Mouse (Mus musculus): ENCODE results near the gene Metrnl. TPM values are rescaled to one million over a fixed set of nuclear protein-coding genes. Genes with fewer than 3 reads are reported as not detected.
A peak's percentile ranks its signal among the peaks of the same experiment; 100 is the strongest.

Metrnl gene
- polyA plus RNA-seq, 1 experiment from 2014 or later, result 62.4 TPM

DNA sequence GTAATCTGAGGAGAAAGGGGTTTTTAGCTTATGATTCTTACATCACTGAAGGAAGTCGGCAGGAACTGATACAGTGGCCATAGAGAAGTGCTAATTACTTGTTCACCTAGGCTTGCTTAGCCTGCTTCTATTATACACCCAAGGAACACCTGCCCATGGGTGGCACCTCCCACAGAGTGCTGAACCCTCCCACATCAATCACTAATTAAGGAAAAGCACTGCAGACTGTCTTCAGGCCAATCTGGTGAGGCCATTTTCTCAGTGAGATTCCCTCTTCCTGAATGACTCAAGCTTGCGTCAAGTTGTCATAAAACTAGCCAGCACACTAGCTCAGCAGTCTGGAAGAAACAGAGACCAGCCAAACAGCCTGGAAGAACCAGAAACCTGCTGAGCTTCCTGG, 21.8 kb upstream of the Metrnl start:
- ATAC-seq (ENCODE audit: low FRiP score, low TSS enrichment) (peak; percentile 76), DNase-seq (ENCODE audit: low spot score) (no peak)
- Histone ChIP-seq H3K4me3 (ENCODE audit: low read depth, low read length) (no peak overlapping the region), H3K9me3 (ENCODE audit: control insufficient read depth, low read length) (no peaks in the 10 kb centered on the region), H3K27me3 (ENCODE audit: control insufficient read depth, insufficient read depth, low read length) (no peaks in the 10 kb centered on the region), H3K4me2 (replicated peaks; ENCODE audit: low read depth) (no peak overlapping the region), H3K9ac (ENCODE audit: low read length) (no peak overlapping the region), H3K4me1 (replicated peaks; ENCODE audit: control insufficient read depth, insufficient read depth) (no peaks in the 10 kb centered on the region), H3K27ac (replicated peaks) (no peak overlapping the region), H3K36me3 (ENCODE audit: control insufficient read depth, insufficient read depth, low read length) (no peaks in the 10 kb centered on the region)
- 68% methylated on average over 2 of the region's 2 CpGs for WGBS
- TF ChIP-seq CTCF (IDR thresholded peaks at IDR 0.05; ENCODE audit: low read depth) (no peak), EP300 (optimal IDR thresholded peaks at IDR 0.05) (no peak)

GRCm38 (mm10) chr11:121680750-121681149, 20.6 kb upstream of the Metrnl start:
- Histone ChIP-seq H3K27me3 (ENCODE audit: control insufficient read depth, insufficient read depth, low read length) (no peaks in the 10 kb centered on the region), H3K9ac (ENCODE audit: low read length) (no peak overlapping the region), H3K4me1 (replicated peaks; ENCODE audit: control insufficient read depth, insufficient read depth) (no peaks in the 10 kb centered on the region), H3K27ac (replicated peaks) (no peak overlapping the region), H3K36me3 (ENCODE audit: control insufficient read depth, insufficient read depth, low read length) (no peaks in the 10 kb centered on the region), H3K9me3 (ENCODE audit: control insufficient read depth, low read length) (no peaks in the 10 kb centered on the region), H3K4me2 (replicated peaks; ENCODE audit: low read depth) (no peak overlapping the region), H3K4me3 (ENCODE audit: low read depth, low read length) (no peak overlapping the region)
- DNase-seq (ENCODE audit: low spot score) (no peak), ATAC-seq (ENCODE audit: low FRiP score, low TSS enrichment) (no peak)
- WGBS, result 71% methylated on average over 5 of the region's 5 CpGs
- TF ChIP-seq EP300 (optimal IDR thresholded peaks at IDR 0.05) (no peak), CTCF (IDR thresholded peaks at IDR 0.05; ENCODE audit: low read depth) (peak; percentile 68)

- no peak overlapping the region for H3K4me2 ChIP-seq (replicated peaks; ENCODE audit: low read depth)
- ATAC-seq (ENCODE audit: low FRiP score, low TSS enrichment), result no peak
- H3K4me1 ChIP-seq (replicated peaks; ENCODE audit: control insufficient read depth, insufficient read depth), result no peaks in the 10 kb centered on the region; the same call in 1 of the 2 replicates
- 54% methylated on average over 3 of the region's 3 CpGs for WGBS
- no peak overlapping the region for H3K27ac ChIP-seq (replicated peaks)
- no peak overlapping the region for H3K9ac ChIP-seq (ENCODE audit: low read length)
- TF ChIP-seq CTCF (IDR thresholded peaks at IDR 0.05; ENCODE audit: low read depth) (no peak), EP300 (optimal IDR thresholded peaks at IDR 0.05) (no peak)
- no peaks in the 10 kb centered on the region for H3K27me3 ChIP-seq (ENCODE audit: control insufficient read depth, insufficient read depth, low read length)
- H3K36me3 ChIP-seq (ENCODE audit: control insufficient read depth, insufficient read depth, low read length), result no peaks in the 10 kb centered on the region
- H3K9me3 ChIP-seq (ENCODE audit: control insufficient read depth, low read length), result no peaks in the 10 kb centered on the region
- DNase-seq (ENCODE audit: low spot score), result no peak
- no peak overlapping the region for H3K4me3 ChIP-seq (ENCODE audit: low read depth, low read length)
These were observed 18.1 kb upstream of the Metrnl start for GRCm38 (mm10) chr11:121683243-121683642.

GRCm38 (mm10) chr11:121685491-121686001, 15.8 kb upstream of the Metrnl start:
- H3K9me3 ChIP-seq (ENCODE audit: control insufficient read depth, low read length), result no peaks in the 10 kb centered on the region
- TF ChIP-seq EP300 (optimal IDR thresholded peaks at IDR 0.05) (no peak), CTCF (IDR thresholded peaks at IDR 0.05; ENCODE audit: low read depth) (no peak)
- DNase-seq (ENCODE audit: low spot score) (no peak), ATAC-seq (ENCODE audit: low FRiP score, low TSS enrichment) (peak; percentile 63)
- H3K36me3 ChIP-seq (ENCODE audit: control insufficient read depth, insufficient read depth, low read length), result no peaks in the 10 kb centered on the region
- H3K27me3 ChIP-seq (ENCODE audit: control insufficient read depth, insufficient read depth, low read length), result no peaks in the 10 kb centered on the region
- WGBS, result 53% methylated on average over 6 of the region's 6 CpGs
- H3K9ac ChIP-seq (ENCODE audit: low read length), result no peak overlapping the region
- no peak overlapping the region for H3K4me3 ChIP-seq (ENCODE audit: low read depth, low read length)
- H3K4me2 ChIP-seq (replicated peaks; ENCODE audit: low read depth), result no peak overlapping the region
- H3K4me1 ChIP-seq (replicated peaks; ENCODE audit: control insufficient read depth, insufficient read depth), result no peaks in the 10 kb centered on the region; the same call in 1 of the 2 replicates
- no peak overlapping the region for H3K27ac ChIP-seq (replicated peaks)

DNA sequence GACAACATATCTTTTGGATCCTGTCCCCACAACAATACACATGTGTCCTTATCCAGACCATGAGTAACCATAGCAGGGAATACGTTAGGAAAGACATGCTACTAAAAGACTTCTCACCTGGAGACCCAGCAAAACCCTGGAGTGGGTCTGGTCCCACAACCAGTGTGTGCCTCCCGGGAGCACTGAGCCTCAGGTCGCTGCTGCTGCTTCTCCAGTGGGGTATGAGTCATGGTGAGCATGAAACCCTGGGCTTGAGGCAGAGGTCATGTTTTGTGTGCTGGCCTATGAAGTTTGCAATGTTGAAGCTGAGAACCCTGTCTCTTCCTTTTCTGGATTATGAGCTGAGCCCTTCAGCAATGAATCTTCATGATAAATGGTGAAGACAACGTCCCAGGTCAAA, 15.3 kb upstream of the Metrnl start:
- Histone ChIP-seq H3K27ac (replicated peaks) (no peak overlapping the region), H3K36me3 (ENCODE audit: control insufficient read depth, insufficient read depth, low read length) (no peaks in the 10 kb centered on the region), H3K4me3 (ENCODE audit: low read depth, low read length) (no peak overlapping the region), H3K9me3 (ENCODE audit: control insufficient read depth, low read length) (no peaks in the 10 kb centered on the region), H3K4me2 (replicated peaks; ENCODE audit: low read depth) (no peak overlapping the region), H3K4me1 (replicated peaks; ENCODE audit: control insufficient read depth, insufficient read depth) (no peaks in the 10 kb centered on the region; the same call in 1 of the 2 replicates), H3K27me3 (ENCODE audit: control insufficient read depth, insufficient read depth, low read length) (no peaks in the 10 kb centered on the region), H3K9ac (ENCODE audit: low read length) (no peak overlapping the region)
- DNase-seq (ENCODE audit: low spot score) (no peak), ATAC-seq (ENCODE audit: low FRiP score, low TSS enrichment) (no peak)
- TF ChIP-seq EP300 (optimal IDR thresholded peaks at IDR 0.05), result no peak
- TF ChIP-seq CTCF (IDR thresholded peaks at IDR 0.05; ENCODE audit: low read depth), result no peak
- 55% methylated on average over 4 of the region's 4 CpGs for WGBS

DNA sequence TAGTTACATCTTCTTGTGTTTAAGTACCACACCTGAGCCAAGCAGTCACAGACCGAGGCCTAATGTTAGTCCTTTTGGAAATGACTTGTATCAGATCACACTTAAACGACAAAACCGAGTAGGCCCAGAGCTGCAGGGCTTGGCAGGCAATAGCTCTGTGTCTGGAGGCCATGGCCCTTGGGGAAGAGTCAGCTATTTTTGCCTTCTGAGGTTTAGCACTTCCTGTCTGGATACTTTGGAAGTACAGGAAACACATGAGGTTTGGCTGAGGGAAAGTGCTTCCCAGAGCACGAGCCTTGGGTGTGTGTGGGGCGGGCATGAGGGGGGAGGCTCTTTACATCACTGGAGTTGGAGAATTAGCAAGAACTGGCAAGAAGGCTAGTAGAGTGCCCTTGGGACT, 14.7 kb upstream of the Metrnl start:
- no peaks in the 10 kb centered on the region for H3K27me3 ChIP-seq (ENCODE audit: control insufficient read depth, insufficient read depth, low read length)
- no peak overlapping the region for H3K27ac ChIP-seq (replicated peaks)
- no peaks in the 10 kb centered on the region for H3K9me3 ChIP-seq (ENCODE audit: control insufficient read depth, low read length)
- 62% methylated on average over 5 of the region's 5 CpGs for whole genome bisulfite sequencing
- no peak overlapping the region for H3K4me2 ChIP-seq (replicated peaks; ENCODE audit: low read depth)
- no peak overlapping the region for H3K9ac ChIP-seq (ENCODE audit: low read length)
- no peak overlapping the region for H3K4me3 ChIP-seq (ENCODE audit: low read depth, low read length)
- H3K4me1 ChIP-seq (replicated peaks; ENCODE audit: control insufficient read depth, insufficient read depth), result no peaks in the 10 kb centered on the region; the same call in 1 of the 2 replicates
- no peak for DNase-seq (ENCODE audit: low spot score)
- ATAC-seq (ENCODE audit: low FRiP score, low TSS enrichment), result no peak
- no peaks in the 10 kb centered on the region for H3K36me3 ChIP-seq (ENCODE audit: control insufficient read depth, insufficient read depth, low read length)
- no peak for TF ChIP-seq EP300 (optimal IDR thresholded peaks at IDR 0.05)
- TF ChIP-seq CTCF (IDR thresholded peaks at IDR 0.05; ENCODE audit: low read depth), result no peak

All from stomach, postnatal 0 days (tissue).